Mouse (Mus musculus) erythroblast, adult 5-6 weeks (primary cell): ENCODE results near the gene Pip5kl1. TPM values are rescaled to one million over a fixed set of nuclear protein-coding genes. Genes with fewer than 3 reads are reported as not detected.

Experiments used
- ATAC-seq: replicated peaks from 2 replicates; pipeline ENCODE4 v1.8.0; 2016; ENCODE audit warnings: moderate number of reproducible peaks, mild to moderate bottlenecking, moderate TSS enrichment, inconsistent platforms; ENCODE audit not compliant: poor library complexity, low FRiP score, severe bottlenecking
- total RNA-seq, 2 experiments: library from RNA; stranded (forward) in 1 of 2; stranded (reverse) in 1 of 2; fragments of 150-400 nt in 1 of 2; fragments of 200-764, 138-1000 nt in 1 of 2; gene quantifications; 2 replicates each; pipeline versions ENCODE4 v1.2.3 to v1.2.4; 2015 to 2017; ENCODE audit warnings: low replicate concordance in 2 of 2

Pip5kl1 gene
- total RNA-seq (2015; ENCODE audit: low replicate concordance) (not detected in 2 replicates), total RNA-seq (2017; ENCODE audit: low replicate concordance) (1.9 TPM in 1 of 2 replicates, not detected in the other)

DNA sequence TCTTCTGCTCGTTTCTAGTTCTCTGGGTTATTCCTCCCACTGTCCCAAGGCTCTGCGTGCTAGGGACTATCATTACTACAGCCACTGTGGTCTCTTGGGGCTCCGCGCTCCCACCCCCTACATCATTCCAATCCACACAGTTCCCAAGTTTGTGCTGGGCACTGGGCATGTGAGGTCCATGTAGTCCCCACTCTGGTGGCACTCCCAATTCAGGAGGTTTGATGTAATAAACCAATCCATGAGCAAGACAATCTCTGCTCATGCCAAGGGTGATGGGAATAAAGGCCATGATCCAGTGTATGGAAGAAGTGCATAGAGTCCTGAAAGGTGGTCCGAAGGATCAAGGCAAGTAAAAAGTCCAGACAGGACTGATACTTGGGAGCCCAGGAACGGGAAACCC, at the start of gene Pip5kl1:
Pip5kl1 (plus strand) TSS at position 301 of the 400 bp plus-strand sequence.
- no peak for ATAC-seq

DNA sequence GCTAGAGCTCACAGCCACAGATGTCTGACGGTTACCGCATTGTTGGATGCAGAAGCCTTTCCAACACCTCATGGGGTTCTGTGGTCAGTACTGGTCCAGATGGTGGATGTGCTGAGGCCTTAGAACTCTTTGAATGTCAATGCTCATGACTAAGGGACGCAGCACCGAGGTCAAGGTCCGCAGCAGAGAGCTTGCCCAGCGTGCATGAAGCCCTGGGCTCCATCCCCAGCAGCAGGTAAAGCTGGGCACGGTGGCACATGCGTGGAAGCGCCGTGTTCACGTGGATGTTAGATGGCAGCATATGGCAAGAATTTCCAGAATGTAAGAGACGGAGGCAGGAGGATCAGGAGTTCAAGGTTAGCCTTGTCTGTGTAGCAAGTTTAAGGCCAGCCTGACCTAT, 48.8 kb upstream of the Pip5kl1 start:
- ATAC-seq, result no peak

DNA sequence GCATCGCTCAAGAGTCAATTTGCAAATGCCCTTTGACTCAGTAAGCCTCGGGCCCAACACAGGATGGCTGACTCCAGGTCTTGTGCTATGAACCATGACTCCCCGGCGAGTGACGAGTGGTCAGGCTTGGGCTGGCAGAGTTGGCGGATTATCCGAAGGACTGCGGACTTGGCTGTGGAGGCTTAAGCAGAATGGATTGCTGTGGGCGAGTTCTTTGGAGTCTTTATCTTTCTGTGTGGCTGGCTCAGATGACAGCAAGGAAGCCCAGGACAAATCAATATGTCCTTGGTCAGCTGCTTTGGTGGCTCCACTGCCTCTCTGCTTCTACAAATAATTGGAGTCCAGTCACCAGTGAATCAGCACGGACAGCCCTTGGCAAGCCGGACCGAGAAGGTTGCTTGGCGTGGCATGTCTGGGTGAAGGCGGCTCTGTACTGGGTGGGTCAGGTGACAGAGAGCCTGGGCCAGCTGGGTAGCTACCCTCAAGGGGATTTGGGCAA, 47.1 kb upstream of the Pip5kl1 start:
- no peak for ATAC-seq

DNA sequence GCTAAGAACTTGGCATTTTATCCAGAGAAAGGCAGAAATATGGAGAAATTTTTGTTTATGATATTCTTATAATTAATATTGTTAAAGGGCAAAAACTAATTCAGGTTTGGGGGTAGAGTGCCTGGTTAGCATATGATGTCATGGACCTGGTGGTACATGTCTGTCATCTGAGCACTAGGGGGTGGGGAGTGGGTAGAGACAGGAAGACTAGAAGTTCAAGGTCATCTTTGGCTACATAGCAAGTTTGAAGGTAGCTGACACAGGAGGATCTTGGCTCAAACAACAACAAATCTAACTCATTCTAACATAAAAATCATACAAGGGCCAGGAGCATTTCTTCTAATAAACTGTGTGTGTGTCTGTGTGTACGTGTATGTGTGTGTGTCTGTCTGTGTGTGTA, 46.3 kb upstream of the Pip5kl1 start:
- no peak for ATAC-seq

DNA sequence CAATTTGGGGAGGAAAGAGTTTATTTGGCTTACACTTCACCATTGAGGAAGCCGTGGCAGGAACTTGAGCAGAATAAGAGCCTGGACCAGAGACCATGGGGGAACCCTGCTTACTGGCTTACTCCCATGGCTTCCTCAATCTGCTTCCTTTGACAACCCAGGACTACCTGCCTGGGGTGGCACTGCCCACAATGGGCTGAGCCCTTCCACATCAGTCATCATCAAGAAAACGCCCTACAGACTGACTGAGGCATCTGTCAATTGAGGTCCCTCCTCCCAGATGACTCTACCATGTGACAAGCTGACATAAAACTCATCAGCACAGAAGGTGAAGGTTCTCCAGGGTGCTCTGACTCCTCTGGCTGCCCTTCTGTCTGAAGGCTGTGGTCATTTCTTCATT, 44.1 kb upstream of the Pip5kl1 start:
- ATAC-seq, result no peak

DNA sequence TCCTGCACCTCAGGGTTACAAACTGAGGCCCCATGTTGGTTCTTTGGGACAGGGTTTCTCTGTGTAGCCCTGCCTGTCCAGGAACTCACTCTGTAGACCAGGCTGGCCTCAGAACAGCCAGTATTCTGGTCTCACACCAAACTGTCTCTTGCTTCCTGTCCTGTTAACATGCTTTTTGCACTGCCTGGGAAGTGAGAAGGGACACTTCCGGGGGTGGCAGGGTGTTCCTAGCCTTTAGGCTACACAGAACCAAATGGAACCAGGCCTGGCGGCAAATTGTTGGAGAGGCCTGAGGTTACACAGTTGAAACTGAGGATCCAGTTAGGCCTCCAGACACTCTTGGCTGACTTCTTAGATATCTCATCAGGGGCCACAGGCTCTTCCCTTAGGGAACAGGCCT, 41.4 kb upstream of the Pip5kl1 start:
- no peak for ATAC-seq

DNA sequence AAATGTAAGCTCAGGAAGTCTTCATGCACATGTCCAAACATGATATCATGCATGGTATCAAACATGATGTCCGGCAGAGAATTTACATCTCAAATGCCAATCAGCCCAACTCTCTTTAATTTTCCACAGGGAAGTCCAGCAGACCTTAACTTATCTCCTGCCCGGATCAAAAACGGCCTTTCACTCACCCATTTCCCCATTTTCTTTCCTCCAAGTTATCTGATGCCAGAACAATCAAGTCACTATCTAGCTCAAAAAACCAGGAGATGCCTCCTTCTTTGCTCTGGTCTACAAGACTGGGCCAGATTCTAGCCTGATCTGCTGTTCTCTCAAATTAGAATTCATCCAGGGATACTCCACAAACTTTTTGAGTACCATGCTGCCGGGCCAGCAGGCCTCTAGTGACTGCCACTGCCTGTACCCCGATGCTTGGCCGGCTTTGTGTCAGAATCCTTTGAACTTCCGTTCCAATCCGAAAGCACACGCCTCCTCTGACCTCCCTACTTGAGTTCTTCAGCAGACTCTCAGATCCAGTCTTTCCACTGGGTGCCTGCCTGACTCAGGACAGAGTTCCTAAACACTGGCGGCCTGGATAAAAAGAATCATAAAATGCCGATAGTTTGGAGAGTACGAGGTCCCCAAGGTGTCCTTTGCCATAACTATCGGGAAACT, 40.4 kb upstream of the Pip5kl1 start:
- no peak for ATAC-seq

DNA sequence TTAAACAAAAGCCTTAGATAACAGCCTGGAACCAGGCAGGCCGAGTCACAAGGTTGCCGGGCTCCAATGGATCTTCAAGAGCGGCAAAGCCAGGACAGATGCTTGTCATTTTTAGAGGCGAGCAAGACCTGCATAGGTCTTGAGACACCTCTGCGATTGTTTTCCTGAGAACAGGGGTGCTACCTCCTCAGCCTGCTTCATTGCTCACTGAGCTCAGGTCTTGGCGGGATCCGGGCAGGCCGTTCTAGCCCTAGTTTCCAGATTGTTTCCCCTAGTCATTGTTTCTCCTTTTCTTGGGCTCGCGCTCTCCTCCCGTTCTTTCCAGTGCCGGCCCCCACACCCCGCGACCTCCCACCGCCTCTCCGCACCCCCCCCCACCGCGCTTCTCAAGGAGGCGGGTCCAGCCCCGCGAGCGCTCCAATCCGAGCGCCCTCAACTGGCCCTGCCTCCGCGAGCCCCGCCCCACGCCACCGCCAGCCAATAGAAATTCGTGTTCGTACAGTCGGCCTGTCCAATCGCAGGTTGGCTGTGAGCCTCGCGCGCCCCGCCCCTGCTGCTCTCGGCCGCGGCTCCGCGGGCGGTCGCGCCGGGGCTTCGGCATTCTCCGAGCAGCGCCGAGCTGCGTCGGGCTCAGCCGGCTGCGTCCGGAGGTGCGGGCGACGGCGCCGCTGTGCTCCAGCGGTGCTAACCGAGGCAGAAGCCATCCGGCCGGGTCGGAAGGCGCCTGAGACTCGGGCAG, 39.7 kb upstream of the Pip5kl1 start, which contains the start of gene Fam102a:
Fam102a (plus strand) TSS at position 600 of the 739 bp plus-strand sequence.
- ATAC-seq, result peak; percentile 95

DNA sequence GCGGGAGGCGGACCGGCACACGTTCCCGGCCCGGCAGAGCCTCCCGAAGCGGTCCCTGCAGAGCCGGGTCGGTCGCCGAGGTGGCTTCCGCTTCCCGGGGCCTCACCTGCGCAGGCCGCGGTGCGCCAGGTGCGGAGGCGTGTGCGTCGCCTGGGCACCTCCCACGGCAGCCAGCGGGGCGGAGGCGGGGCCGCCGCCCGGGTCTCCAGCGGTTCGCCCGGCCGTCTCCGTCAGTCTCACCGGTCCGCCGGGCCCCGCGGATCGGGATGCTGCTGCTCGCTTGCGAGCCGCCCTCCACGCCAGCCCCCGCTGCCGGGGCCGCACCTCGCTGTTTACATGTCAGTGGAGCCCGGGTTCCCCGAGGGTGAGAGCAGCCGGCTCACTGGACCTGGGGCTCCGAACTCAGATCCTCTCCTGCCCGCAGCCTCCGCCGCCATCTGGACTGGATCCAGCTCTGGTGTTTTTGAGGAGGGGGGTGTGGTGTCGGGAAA, 39.1 kb upstream of the Pip5kl1 start:
- ATAC-seq, result 0 out of 2 replicates have a peak, but pooled peaks have one; percentile 27

DNA sequence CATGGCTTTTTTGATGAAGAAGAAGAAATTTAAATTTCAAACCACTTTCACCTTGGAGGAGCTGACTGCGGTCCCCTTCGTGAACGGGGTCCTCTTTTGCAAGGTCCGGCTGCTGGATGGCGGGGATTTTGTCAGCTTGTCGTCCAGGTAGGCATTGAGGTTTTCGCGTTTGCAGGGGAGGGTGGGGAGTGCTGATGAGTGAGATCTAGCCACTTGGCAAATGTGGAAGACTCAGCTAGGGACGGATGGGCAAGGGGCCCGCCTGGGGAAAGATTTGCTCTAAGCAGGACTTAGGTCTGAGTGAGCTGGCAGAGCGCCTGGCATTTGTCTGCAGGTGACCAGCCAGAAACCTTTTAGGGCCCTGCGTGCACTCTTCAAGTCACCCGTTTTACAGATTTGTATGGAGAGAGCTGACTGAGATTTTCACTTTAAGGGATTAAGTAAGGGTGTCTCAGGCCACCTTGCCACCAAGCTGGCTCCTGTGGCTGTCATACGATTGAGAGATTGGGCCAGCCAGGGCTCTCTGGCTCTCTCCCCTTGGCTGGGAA, 38.4 kb upstream of the Pip5kl1 start:
- no peak for ATAC-seq

DNA sequence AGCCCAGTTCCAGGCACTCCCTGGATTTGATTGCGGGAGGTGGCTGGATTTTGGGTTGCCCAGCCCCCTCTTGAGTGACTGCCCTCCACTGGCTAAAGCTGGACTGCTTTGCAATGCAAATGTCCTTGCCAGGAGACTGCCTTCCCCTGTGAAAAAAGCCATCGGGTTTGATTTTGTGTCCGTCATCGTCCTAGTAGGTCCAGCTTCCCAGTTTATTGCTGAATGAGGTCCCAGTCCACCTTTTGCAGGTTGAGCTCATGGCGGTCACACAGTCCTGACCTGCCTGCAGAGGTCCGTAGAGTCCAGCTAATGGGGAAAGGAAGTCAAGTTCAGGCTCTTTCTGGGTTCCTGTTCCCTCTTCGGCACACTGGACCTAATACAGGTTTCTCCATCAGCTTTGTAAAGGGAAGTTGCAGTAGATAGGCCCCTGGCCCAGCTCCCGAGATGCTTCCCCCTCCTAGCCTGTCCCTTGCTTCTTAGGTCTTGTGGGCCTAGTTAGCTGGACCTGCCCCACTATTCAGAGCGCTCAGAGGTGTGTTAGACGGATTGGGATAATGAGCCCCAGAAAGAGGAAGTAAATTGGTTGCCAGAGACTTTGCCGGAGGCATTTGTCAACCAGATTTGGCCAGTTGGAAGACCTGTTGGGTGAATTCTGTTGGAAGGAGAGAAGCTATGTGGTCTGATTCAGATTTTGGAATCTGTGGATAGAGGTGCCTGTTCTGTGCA, 37.8 kb upstream of the Pip5kl1 start:
- no peak for ATAC-seq

DNA sequence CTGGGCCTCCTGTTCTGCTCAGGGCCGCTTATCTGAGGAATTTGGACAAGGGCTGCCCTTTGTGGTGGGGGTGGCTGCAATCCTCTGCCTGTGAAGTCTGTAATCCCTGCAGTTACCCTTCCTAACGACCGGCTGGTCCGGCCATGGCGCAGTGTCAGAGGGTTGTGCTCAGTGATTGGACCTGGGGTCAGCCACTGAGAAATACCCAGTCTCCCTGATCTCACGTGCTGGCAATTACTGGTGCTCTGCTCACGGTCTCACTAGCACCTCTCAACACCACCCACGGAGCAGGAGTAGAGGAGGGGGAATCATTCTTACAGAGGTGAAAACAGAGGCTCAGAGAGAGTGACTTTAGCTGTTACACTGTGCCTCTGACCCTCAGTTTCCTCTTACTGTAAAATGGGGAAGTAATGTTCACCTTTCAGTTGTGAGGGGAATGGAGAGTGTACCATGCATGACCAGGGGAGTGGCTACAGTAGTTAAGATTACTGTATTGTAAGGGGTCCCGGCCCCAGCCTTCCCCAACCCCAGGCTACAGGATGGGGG, 37.2 kb upstream of the Pip5kl1 start:
- no peak for ATAC-seq

DNA sequence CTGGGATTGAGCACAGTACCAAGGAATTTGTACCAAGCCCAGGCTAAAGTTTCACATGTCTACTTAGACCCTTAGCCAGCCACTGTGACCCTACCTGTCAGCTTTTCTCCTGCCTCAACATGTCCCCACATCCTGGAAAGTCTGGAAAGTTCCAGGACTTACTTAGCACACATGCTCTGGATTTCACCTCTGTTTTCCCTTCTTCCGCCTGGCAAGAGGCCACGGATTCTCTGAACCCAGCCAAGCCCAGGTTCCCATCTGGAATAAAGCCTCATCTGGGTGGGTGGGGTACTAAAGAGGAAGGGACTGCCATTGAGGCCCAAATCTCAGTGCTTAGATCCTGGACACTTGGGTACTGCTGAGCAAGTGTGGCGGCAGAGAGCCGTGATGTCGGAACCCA, 36.7 kb upstream of the Pip5kl1 start:
- ATAC-seq, result no peak

DNA sequence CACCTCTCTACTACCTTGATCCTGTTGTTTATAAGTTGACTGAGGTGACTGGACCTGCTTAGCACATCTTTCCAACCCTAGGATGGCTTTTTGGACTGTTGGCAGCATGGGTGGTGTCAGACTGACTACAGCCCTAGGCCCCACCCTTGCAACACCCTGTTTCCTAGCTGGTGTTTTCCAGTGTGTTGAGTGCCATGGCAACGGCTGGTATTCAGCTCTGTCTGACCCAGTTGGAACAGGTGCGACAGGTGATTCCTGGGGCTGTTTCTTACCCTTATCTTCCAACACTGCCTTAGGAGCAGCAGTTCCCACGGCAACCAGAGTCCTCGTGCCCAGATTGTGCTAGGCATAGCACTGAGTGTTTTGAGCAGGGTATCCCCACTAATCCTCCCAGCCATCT, 36.1 kb upstream of the Pip5kl1 start:
- ATAC-seq, result no peak

DNA sequence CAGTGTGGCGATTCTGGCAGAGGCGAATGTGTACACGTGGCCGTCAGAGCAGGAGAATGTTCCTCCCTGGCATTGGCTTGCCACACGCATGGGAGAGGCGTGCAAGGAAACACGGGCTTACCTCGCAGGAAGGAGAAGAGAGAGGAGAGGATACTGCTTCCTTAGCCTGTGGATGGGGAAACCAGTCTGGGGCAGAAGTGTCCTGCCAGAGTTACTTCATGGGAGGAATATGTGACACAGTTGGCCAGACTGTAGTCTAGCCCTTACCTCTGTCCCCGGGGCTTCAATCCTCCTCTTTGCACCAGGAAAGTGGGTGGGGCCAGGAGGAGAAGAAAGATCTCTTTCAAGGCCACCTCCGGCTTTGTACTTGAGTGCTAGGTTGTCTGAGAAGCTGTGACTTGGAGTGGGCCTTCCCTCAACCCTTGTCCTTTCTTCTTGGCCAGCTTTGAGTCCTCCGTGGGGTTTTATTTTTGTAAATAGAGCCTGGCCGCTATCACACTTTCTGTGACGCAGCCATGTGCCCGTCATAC, 35.1 kb upstream of the Pip5kl1 start:
- no peak for ATAC-seq

DNA sequence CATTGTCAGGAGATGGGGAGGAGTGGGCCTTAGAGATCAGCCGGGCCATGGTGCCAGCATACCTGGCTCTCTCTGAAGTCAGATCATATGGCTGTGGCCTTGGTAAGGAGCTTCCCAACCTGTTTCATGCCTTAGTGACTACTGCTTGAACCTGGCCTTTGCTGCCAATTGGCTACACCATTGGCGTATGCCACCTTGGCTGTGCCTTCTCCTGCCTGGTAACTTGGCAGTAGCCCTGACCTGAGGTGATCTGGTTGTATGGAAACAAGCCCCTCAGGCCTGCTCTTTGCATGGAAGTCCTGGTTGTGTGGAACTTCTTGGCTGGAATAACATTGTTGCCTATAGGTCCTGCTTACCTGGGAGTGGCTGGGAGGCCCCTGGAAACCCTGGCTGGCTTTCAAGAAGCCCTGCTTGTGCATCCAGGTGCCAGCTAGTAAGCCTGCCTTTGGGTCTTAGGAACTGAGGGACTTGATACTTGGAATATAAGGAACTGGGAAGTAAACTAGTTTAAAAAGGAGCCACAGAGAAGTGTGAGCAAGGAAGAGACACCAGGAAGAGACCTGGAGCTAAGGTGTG, 33.2 kb upstream of the Pip5kl1 start:
- ATAC-seq, result no peak

DNA sequence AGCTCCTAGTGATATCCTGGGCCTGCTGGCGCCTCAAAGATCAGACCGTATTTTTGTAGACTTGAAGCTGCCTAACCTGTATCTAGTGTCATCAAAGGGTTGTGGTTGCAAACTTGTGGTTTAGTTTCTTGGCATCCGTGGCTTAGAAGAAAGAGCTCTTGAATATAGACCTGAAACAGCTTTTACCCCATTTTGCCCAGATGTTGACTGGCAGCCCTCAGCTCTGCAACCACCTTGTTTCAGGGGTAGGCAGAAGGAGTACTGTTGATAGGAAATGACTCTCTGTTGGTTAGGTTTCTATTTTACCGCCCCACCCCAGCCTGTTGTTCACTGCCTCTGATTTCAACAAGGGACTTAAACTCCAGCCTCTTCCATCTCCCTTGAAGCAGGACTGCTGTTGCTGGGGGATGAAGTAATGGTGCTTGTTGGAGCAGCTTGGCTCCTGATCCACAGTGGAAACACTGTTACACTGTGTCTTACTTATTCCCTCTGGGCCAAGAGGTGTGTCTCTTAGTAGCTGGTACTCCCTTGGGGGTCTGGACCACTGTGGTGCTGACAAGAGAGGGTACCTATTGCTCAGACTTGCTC, 32.5 kb upstream of the Pip5kl1 start:
- no peak for ATAC-seq

DNA sequence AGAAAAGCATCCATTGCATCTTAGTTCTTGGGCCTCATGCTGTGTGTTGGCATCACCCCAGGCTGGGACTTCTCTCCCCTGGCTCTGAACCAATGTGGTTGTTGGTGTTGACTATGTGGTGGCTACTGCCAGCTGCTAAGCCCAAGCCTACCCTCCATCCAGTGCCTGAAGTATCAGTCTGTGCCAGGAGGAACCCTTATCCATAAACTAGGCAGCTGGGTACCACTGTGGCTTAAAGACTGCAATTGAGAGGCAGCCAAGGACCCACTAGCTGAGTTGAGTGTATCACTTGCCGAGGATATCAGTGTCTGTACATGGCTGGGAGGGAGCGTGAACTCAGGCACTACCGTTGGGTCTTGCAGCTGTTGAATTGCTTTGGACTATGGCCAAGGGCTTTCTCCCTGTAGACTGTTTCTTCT, 31.6 kb upstream of the Pip5kl1 start:
- ATAC-seq, result no peak

DNA sequence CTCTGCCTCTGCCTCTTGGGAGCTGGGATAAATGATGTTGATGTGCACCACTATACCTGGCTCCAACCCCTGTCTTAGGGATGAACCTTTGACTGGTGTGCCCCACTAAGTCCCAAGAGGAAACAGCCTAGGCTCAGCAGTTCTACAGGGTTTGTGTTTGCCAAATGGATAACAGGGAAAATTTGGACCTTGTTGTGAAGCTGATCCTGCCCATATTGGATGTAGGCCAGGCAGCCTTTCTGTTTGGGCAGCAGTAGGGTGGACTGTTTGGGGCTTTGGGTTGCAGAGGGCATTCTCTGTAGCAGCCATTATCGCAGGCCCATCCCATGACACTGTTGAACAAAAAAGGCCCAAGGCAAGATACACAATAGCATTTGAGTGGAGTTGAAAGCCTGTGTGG, 27.6 kb upstream of the Pip5kl1 start:
- no peak for ATAC-seq
